Mouse (Mus musculus) layer of hippocampus, postnatal 14 days (tissue): Measurements from ENCODE around the gene Nrip2. TPM values are rescaled to one million over a fixed set of nuclear protein-coding genes. Genes with fewer than 3 reads are reported as not detected.

Experiments
- DNase-seq, 2 experiments: peaks; one replicate each; pipeline ENCODE4 v3.0.0; 2021 to 2022; ENCODE audit warnings: low spot score in 2 of 2, mixed read lengths in 1 of 2
- total RNA-seq, 2 experiments: library from RNA; stranded (reverse); gene quantifications; 2 replicates each; pipeline ENCODE4 v1.2.3; 2021

Nrip2 gene
- total RNA-seq, 2 experiments from 2014 or later = 8.4 to 10.7 TPM

- DNase-seq = no peak
Measured at GRCm38 (mm10) chr6:128390683-128391082, 8.4 kb upstream of the Nrip2 start.

GRCm38 (mm10) chr6:128397574-128398261 lies 1.4 kb upstream of the Nrip2 start:
- no peak for DNase-seq

DNA sequence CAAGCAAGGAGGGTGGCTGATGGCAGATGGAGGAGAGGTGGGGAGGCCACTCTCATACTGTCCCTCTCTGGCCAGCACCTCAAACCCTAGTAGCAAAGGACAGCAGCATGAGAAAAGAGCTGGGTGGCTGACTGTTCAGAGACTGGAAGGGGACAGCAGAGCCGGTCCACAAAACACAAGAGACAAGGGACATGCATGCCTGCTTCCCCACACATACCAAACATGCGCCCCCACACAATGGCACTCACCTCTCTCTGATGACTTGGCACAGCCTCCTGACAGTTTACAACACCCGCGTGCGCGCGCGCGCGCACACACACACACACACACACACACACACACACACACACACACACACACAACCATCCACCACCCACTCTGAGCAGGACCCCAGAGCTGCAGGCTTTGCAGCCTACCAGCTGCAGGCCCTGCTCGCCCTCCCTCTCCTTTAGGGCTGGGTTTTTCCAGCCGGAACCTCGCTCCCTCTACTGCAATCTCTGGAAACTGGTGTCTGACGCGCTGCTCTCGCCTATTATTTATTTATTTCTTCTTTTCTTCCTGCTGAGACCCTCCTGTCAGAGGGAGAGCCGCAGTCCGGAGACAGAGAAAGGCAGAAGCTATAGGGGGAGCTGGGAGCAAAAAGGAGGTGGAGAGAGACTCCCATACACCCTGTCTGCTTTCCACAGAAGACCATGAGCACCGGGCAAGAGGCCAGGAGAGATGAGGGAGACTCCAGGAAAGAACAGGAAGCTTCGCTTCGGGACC lies 507 bp downstream of the Nrip2 start:
- DNase-seq = peak in 1 of 2 experiments; percentile 41

GRCm38 (mm10) chr6:128404708-128405107 lies 5.6 kb downstream of the Nrip2 start:
- no peak for DNase-seq

DNA sequence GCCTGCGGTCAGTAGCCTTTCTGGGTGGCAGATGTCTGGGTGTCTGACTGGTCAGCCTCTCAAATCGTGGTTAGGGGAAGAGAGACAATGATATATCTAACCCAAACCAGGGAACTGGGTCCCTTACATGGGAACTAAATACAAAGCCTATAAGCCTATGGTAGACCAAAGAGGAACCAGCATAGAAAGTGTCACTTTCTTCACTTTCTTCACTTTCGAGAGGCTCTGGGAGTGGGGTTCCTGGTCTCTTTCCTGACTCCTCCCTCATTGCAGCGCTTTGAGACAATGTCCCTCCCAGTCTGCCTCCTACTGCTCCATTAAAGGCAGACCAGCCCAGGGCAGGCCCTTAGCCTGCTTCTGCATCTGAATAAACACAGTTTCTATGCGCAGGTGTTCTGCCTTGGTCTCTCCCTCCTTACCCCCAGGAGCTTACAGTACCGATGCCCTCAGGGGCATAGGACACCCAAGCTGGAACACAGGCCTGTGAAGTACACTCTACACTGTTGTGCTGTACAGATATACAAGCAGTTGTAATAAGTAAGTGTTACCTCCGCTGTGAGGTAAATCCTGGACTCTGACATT lies 9.5 kb downstream of the Nrip2 start:
- no peak for DNase-seq

- no peak for DNase-seq
Measured at GRCm38 (mm10) chr6:128410305-128410704, 11.2 kb downstream of the Nrip2 start.

GRCm38 (mm10) chr6:128411115-128411514 lies 12.0 kb downstream of the Nrip2 start:
- DNase-seq = peak; percentile 79 to 84

GRCm38 (mm10) chr6:128416169-128416568 lies 17.1 kb downstream of the Nrip2 start:
- DNase-seq = no peak

GRCm38 (mm10) chr6:128418076-128418475 lies 19.0 kb downstream of the Nrip2 start:
- DNase-seq = no peak

DNA sequence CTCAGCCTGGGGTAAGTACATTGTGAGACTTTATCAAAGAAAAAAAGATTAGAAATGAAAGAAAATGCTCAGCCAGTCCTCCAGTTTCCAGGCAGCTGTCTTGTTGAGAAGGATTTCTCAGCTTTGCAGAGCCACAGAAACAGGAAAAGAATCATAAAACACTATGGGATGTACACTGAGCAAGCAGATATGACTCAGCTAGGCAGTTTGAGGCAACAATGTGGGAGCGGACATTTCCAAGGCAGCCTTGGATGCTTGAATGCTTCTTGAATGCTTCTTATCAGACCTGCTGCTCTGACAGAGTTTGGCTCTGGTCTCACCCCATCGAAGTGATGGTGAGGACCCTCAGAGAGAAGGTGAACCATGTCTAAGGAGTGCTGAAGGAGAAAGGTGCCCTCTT lies 21.9 kb downstream of the Nrip2 start:
- DNase-seq = no peak

DNA sequence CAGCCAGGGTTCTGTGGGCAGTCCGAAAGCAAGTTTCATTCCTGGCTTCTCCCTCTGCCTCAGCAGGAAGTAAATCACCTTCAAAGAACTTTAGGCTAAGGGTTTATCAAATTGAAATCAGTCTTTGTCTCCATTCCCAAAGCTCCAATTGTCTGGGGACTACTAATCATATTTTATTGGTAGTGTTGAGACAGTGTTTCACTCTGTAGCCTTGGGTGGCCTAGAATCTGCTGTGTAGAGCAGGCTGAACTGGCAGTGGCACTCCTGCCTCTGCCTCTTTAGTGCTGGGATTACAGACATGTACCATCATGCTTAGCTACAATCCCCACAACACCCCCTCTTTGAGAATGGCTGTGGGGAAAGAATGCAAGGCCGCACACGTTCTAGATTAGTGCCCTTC lies 22.4 kb downstream of the Nrip2 start:
- no peak for DNase-seq

DNA sequence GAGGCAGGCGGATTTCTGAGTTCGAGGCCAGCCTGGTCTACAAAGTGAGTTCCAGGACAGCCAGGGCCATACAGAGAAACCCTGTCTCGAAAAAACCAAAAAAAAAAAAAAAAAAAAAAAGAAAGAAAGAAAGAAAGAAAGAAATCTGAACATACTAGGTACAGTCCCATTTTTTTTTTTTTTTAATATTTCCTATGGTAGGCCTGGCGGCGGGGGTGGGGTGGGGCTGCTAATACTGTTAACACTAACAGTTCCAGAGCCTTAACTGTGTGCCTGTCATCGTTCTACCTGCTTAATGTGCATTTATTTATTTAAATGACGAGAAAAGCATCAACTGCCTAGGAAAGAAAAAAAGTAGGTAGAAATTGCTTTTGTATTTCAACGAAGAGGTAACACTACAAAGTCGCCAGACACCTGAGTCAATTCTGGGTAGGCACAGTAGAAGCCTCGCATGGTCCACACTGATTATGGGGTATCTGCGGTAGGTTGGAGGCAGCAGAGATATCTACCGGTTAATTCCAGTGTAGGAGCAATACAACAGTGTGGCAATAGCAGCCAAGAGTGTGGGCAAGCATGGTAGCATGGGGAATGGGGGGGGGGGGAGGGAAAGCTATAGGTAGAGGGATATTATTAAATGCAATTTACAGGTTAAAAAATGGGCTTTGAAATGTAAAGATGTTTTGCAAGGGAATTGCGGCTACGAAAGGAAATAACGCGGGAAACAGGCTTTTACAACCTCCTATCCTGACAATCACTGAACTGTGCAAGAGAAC lies 24.6 kb downstream of the Nrip2 start:
- no peak for DNase-seq

DNA sequence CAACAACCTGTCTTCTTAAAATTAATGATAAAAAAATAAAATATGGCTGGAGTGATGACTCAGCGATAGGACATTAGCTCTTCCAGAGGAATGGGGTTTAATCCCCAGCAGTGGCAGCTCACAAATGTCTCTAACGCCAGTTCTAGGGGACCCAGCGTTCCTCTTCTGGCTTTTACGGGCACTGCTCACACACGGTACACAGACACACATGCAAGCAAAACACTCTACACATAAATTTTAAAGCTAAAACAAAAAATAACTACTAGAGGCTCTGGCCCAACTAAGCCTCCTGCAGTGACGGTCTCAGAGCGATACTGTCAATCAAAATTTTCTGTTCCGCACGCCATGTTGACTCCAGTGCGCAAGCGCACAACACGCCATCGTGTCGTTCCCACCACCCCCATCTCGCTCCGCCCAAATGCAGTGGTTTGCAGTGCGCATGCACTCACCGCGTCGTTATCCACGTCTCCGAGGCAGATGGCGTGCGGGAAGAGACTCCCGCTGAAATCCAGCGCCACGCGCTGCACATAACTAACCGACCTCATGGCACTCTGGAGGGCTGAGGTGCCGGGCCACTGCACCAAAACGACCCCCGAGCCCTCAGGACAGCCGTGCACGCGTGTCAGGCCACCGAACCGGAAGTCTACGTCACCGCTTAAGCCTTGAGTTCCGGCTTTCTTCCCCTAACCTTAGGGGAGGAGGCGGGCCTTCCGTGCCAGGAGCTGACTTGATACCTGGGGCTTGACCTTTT lies 25.3 kb downstream of the Nrip2 start, which contains the start of gene Itfg2:
Gene Itfg2 (minus strand): TSS at position 663 of the 751 bp plus-strand sequence.
- peak; percentile 97 to 98 for DNase-seq

- no peak for DNase-seq
Measured at GRCm38 (mm10) chr6:128425046-128425445, 25.9 kb downstream of the Nrip2 start.

DNA sequence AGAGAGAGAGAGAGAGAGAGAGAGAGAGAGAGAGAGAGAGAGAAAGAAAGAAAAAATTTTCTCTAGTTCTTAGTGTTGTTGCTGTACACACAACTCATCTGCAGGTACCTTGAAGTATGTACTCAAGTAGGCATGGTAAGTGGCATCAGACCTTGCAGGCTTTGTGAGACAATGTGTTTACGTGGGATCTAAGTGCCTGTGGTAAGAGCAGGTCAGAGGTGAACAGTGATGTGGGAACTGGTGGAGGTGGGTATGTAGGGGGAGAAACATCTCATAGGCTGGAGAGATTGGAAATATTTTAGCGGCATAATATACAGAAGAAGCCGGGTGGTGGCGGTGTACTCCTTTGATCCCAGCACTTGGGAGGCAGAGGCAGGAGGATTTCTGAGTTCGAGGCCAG lies 28.5 kb downstream of the Nrip2 start:
- no peak for DNase-seq

DNA sequence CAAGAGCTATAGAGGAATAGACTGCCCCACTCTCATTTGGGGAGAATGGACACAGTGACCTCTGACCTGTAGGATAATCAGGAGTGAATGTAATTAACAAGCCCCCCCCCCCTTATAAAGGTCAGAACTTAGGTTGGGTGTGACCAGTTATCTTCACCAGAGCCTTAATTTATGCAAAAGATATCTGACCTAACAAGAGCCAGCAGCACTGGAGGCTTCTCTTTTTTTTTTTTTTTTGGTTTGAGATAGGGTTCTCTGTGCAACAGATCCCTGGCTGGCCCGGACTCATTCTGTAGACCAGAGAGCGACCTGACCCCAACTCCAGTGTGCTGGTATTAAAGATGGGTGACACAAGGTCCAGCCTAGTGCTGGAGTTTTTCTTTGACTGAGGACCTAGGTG lies 30.2 kb downstream of the Nrip2 start:
- DNase-seq = no peak

DNA sequence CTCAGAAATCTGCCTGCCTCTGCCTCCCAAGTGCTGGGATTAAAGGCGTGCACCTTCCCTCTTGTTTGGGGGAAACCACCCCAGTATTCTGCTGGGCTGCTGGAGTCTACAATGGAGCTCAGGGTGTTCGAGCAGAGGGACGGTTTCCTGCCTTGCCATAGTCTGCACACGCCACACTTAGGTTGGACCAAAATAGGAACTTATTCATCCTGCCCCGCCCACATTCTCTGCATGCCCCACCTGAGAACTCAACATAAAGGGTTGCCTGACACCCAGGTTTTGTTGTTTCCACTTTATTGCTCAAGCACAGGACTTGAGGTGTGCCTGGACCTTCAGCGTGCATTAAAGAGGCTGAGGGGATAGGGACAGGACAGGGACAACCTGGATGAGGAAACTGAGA lies 30.7 kb downstream of the Nrip2 start:
- DNase-seq = no peak

DNA sequence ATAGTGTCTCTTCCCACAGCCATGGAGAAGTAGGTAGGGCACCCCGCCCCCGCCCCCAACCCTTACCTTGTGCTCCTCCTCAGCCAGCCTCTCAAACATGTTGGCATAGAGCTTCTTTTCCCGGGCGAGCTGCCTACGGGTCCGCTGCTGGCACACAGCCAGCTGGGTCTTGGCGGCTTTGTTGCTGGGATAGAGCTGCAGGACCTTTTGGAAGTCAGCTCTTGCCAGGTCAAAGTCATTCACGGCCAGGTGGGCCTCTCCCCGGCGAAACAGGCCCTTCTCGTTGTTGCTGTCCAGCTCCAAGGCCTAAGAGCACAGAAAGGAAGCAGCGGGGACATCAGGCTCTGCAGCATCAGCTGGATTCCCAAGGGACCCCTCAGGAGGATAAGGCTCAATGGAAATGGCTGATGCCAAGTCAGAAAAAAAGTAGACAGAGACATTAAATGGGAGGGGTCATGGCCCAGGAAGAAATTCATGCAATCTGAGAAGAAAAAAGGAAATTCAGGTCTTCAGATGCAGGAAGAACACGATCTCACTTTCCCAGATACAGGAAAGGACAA lies 33.3 kb downstream of the Nrip2 start:
- DNase-seq = no peak

DNA sequence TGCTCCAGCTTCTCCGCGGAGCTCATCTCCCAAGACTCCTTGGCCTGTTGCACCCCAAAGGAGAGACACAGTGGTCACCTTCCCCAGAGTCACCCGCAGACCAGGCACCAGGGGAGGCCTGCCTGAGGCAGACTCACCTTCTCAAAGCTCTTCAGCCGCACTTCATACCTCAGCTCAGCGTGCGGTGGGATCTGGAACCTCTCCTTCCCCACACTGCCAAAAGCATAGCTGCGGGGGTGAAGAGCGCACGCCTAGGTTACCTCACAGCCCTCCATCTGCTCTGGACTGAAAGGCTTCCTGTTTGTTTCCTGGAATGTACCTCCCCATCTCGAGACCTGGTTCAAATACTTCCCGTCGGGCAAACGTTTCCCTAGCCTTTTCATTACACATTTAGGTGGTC lies 34.5 kb downstream of the Nrip2 start:
- no peak for DNase-seq

- no peak for DNase-seq
Measured at GRCm38 (mm10) chr6:128435474-128435873, 36.4 kb downstream of the Nrip2 start.
